Mouse (Mus musculus): ENCODE measurements around the gene Agbl4. TPM values are rescaled to one million over a fixed set of nuclear protein-coding genes. Genes with fewer than 3 reads are reported as not detected.
A peak's percentile ranks its signal among the peaks of the same experiment; 100 is the strongest.

The Agbl4 gene
- polyA plus RNA-seq, 1 experiment from 2014 or later: 1.7 TPM

DNA sequence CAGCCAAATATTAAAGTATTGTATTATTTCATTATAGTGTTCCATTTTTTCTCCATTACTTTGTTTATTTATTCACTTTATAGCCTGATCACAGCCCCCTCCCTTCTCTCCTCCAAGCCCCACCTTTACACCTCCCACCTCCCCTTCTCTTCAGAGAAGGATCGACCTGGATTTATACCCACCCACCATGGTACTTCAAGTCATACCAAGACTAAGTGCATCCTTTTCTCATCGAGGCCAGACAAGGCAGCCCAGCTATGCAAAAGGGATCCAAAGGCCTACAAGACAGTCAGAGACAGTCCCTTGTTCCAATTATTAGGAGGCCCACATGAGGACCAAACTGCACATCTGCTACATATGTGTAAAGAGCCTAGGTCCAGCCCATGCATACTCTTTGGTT is 1122.5 kb downstream of the Agbl4 start:
- H3K9me3 ChIP-seq: no peaks in the 10 kb centered on the region
- no peak for ATAC-seq (ENCODE audit: low read depth)
- no peaks in the 10 kb centered on the region for H3K36me3 ChIP-seq
- peaks cover 24% of the 10 kb centered on the region for H3K4me1 ChIP-seq (replicated peaks)
- no peak overlapping the region for H3K9ac ChIP-seq
- H3K4me2 ChIP-seq: no peak overlapping the region
- H3K4me3 ChIP-seq: no peak overlapping the region
- H3K27ac ChIP-seq (replicated peaks): no peak overlapping the region
- no peaks in the 10 kb centered on the region for H3K27me3 ChIP-seq
- WGBS: 92% methylated on average over 2 of the region's 2 CpGs

DNA sequence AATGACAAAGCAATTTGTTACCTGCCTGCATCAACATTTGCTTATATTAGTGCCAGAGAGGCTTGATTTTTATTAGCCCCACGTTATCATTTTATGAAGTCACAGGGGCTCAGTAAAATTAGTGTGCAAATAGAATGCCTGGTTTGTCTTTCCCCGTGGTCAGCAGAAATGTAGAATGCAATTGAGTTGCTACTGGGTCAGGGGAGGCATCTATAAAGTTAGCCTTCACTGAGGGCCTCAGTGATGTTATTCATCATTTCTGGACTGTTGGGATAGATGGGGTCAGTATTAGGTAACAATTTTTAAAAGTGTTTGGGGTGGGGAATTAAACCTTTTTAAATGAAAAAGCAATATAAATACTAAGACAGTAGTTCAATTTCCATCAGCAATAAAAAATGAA is 1125.5 kb downstream of the Agbl4 start:
- Histone ChIP-seq H3K27me3 (no peaks in the 10 kb centered on the region), H3K4me3 (no peak overlapping the region), H3K36me3 (no peaks in the 10 kb centered on the region), H3K9me3 (no peaks in the 10 kb centered on the region), H3K27ac (replicated peaks) (peak overlapping the region; percentile 42), H3K4me1 (replicated peaks) (0 out of 2 replicates have a peak, but pooled peaks cover 8% of the 10 kb centered on the region), H3K9ac (no peak overlapping the region), H3K4me2 (no peak overlapping the region)
- ATAC-seq (ENCODE audit: low read depth): peak; percentile 43; the same call in 1 of the 2 replicates
- 22% methylated on average over 2 of the region's 2 CpGs for WGBS

DNA sequence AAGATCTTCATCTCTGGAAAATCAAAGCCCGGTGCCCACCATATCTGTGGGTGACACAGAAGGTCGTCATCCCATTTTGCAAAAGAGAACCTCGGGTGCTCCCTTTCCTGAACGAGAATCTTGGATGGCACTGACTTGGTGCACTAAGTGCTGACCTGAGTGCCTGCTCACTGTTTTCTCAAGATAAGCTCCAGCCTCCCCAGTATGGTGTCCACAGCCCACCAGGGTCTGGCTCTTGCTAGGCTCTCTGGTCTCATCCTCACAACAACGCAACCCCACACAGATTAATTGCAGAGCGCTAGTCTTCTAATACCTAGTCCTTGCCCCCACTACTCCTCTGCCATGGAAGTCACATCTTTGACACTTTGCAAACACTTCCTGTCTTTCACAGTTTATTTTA is 1131.5 kb downstream of the Agbl4 start:
- WGBS: 92% methylated on average over 6 of the region's 6 CpGs
- H3K27ac ChIP-seq (replicated peaks): no peak overlapping the region
- H3K4me1 ChIP-seq (replicated peaks): no peaks in the 10 kb centered on the region
- H3K9me3 ChIP-seq: no peaks in the 10 kb centered on the region
- no peak overlapping the region for H3K9ac ChIP-seq
- no peaks in the 10 kb centered on the region for H3K27me3 ChIP-seq
- ATAC-seq (ENCODE audit: low read depth): no peak
- H3K4me3 ChIP-seq: no peak overlapping the region
- no peak overlapping the region for H3K4me2 ChIP-seq
- H3K36me3 ChIP-seq: no peaks in the 10 kb centered on the region

DNA sequence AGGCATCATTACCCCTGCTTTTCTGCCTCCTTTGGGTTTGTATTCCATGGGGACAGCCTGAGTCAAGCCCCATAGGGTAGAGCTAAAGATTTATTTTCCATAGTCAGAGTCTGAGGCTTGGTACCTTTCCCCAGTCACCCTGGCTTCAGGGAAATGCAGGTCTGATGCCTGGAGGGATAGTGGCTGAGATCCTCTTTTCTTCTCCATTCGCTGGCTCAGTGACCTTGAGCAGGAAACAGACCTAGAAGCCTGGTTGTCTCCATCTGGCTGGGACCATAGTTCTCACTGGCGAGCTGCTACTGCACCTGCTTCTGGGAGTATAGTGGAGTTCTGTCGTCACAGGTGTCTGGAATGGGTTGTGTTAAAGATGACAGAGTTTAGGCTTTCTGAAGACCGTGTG is 1132.5 kb downstream of the Agbl4 start:
- no peaks in the 10 kb centered on the region for H3K9me3 ChIP-seq
- no peak overlapping the region for H3K4me3 ChIP-seq
- H3K9ac ChIP-seq: no peak overlapping the region
- no peaks in the 10 kb centered on the region for H3K36me3 ChIP-seq
- no peaks in the 10 kb centered on the region for H3K4me1 ChIP-seq (replicated peaks)
- H3K4me2 ChIP-seq: no peak overlapping the region
- ATAC-seq (ENCODE audit: low read depth): no peak
- WGBS: 90% methylated on average over 4 of the region's 4 CpGs
- no peak overlapping the region for H3K27ac ChIP-seq (replicated peaks)
- no peaks in the 10 kb centered on the region for H3K27me3 ChIP-seq

DNA sequence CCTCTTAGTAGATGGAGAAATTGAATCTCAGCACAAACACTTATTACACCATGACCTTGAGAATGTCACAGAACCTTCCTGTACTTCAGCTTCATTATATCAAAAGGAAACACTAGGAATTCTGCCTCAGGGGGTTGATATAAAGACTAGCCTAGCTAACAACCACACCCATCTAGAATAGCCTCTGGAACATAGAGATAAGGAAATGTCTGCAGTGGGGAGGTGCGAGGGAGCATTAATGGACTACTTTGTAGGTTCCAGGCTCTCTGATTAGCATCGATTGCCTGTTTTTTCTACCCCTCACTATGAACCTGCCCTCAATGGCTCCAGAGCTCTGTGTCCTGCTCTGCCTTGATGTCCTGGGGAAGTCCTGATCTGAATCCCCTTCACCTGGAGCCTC is 1133.1 kb downstream of the Agbl4 start:
- 89% methylated on average over 2 of the region's 2 CpGs for WGBS
- H3K9me3 ChIP-seq: no peaks in the 10 kb centered on the region
- no peak overlapping the region for H3K4me3 ChIP-seq
- no peak overlapping the region for H3K9ac ChIP-seq
- H3K36me3 ChIP-seq: no peaks in the 10 kb centered on the region
- H3K4me2 ChIP-seq: no peak overlapping the region
- no peaks in the 10 kb centered on the region for H3K27me3 ChIP-seq
- H3K27ac ChIP-seq (replicated peaks): no peak overlapping the region
- no peak for ATAC-seq (ENCODE audit: low read depth)
- no peaks in the 10 kb centered on the region for H3K4me1 ChIP-seq (replicated peaks)

DNA sequence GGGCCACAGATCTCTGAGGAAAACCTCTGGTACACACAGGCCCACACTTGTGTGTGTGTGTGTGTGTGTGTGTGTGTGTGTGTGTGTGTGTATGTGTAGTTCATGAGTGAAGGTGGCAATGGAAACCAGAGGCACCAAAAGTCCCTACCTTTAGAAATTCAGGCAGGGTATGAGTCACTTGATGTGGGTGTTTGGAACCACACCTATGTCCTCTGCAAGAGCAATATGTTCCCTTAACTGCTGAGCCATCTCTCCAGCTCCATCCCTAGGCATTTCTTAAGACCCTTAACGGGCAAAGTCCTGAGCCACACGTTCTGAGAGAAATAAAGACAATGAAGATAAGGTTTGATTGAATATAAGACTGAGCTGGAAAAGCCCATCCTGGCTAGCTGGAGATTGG is 1147.2 kb downstream of the Agbl4 start:
- Histone ChIP-seq H3K9me3 (no peaks in the 10 kb centered on the region), H3K27ac (replicated peaks) (no peak overlapping the region), H3K36me3 (no peaks in the 10 kb centered on the region), H3K4me2 (no peak overlapping the region), H3K4me1 (replicated peaks) (peaks cover 7% of the 10 kb centered on the region), H3K4me3 (no peak overlapping the region), H3K9ac (no peak overlapping the region), H3K27me3 (no peaks in the 10 kb centered on the region)
- ATAC-seq (ENCODE audit: low read depth): no peak
- WGBS: 88% methylated on average over 2 of the region's 2 CpGs

DNA sequence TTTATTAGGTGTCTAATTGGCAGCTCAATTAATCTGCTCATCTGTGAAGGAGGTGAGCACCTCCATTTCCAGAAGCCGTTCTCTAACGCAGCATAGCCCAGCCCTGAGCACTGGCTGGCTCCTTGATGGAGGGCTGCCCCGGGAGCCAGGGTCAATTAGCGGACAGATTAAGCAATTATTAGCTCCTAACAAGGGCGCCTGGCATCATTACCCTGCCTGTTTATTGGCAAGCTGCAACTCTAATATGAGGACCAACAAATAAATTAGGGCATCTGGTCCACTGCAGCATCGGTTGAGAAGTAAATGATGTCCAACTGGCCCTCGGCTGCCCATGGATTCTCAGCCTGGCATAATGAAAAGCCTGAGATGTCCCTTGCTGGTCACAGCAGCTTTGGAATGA is 1148.5 kb downstream of the Agbl4 start:
- Histone ChIP-seq H3K4me3 (no peak overlapping the region), H3K4me1 (replicated peaks) (peaks cover 7% of the 10 kb centered on the region), H3K27me3 (no peaks in the 10 kb centered on the region), H3K9ac (no peak overlapping the region), H3K4me2 (no peak overlapping the region), H3K36me3 (no peaks in the 10 kb centered on the region), H3K27ac (replicated peaks) (no peak overlapping the region), H3K9me3 (no peaks in the 10 kb centered on the region)
- 57% methylated on average over 7 of the region's 7 CpGs for WGBS
- no peak for ATAC-seq (ENCODE audit: low read depth)

DNA sequence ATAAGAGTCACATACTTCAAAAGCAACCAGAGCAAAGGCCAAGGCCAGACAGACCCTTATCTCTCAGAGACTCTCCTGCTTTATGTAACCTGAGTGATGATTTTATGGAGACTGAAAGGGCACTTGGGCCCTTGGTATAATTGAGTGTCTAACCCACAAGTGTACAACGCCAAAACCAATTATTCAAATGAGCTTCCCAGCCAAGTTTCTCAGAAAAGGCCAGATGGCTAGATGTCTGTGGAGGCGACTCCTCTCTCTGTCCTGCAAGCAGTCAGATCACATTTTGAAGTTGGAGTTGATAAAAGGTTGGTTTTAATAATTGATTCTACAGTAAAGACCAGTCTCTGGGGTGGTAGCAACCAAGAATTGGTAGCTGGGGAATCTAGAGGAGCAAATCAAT is 1158.0 kb downstream of the Agbl4 start:
- no peak for ATAC-seq (ENCODE audit: low read depth)

DNA sequence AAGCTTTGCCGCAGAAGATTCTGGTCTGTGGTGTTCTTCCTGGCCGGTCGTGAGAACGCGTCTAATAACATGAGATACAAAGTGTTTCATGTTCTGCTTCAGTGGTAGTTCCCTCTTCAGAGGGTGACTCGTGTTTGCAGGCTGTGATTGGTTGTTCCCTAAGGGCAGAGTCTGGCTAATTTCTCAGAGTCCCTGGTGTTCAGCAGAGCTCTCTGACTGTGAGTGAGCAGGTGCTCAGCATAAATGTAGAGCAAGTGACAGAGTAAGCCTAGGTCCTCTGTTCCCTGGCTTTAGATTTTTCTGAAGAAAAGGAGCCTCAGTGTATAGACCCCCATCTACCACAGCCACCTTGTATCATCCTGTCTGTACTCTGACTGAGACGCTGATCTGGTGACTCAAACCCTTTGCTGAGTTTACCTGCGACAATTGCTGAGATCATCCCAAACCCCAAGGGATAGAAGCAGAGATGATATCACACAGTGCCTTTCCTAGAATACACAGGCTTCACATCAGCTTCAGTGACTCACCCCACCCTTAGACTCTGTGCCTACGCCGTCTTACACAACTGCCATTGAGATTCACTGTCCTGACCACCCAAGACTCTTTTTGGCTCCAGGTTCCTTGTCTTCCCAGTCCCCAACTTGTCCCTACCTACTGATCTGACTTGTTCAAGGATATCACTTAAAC is 1179.8 kb downstream of the Agbl4 start:
- Histone ChIP-seq H3K4me1 (replicated peaks) (peaks cover 12% of the 10 kb centered on the region), H3K36me3 (no peaks in the 10 kb centered on the region), H3K9me3 (no peaks in the 10 kb centered on the region), H3K27me3 (no peaks in the 10 kb centered on the region), H3K4me3 (no peak overlapping the region), H3K4me2 (no peak overlapping the region), H3K27ac (replicated peaks) (no peak overlapping the region), H3K9ac (no peak overlapping the region)
- ATAC-seq (ENCODE audit: low read depth): peak; percentile 40; the same call in 1 of the 2 replicates
- 74% methylated on average over 10 of the region's 10 CpGs for WGBS

More for the DNA sequence above, 1158.0 kb downstream of the Agbl4 start:
- no peak overlapping the region for H3K4me2 ChIP-seq
- no peaks in the 10 kb centered on the region for H3K9me3 ChIP-seq
- H3K27me3 ChIP-seq: no peaks in the 10 kb centered on the region
- no peak overlapping the region for H3K9ac ChIP-seq
- H3K4me1 ChIP-seq (replicated peaks): peaks cover 5% of the 10 kb centered on the region; the same call in 1 of the 2 replicates
- no peak overlapping the region for H3K4me3 ChIP-seq
- H3K27ac ChIP-seq (replicated peaks): no peak overlapping the region
- WGBS: 71% methylated on average over 2 of the region's 2 CpGs
- H3K36me3 ChIP-seq: no peaks in the 10 kb centered on the region

DNA sequence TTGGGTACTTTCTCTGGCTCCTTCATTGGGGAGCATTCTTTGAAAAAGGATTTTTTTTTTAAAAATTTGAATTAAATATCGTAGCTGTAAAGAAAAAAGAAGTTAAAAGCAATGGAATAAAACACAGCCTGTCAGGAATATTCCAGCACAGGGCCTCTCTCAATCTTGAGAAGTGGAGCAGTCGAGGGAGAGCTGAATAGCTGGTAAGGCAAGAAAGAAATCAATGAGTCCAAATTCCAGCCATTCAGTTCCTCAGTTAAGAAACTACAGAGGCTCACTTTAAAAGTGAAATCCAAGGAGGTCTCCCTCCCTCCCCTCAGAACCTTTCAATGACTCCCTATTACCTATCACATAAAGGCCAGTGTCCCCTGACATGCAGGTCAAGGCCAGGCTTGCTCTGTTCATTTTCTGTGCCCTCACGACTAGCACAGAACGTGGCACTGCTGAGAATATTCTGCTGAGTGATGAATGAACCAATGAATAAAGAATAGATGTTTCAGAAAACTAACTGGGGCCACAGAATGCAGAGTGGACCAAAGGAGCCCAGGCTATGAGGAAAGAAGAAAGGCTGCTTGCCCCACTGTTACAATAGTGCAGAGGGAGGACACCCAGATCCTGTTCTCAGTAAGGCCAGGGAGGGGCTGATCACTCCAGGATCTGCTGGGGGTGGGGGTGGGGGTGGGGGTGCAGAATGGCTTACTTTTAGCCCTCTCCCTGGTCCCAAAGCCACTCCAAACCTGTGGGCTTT is 1181.8 kb downstream of the Agbl4 start:
- H3K9ac ChIP-seq: no peak overlapping the region
- no peaks in the 10 kb centered on the region for H3K9me3 ChIP-seq
- 41% methylated on average over 4 of the region's 4 CpGs for WGBS
- no peaks in the 10 kb centered on the region for H3K27me3 ChIP-seq
- no peak for ATAC-seq (ENCODE audit: low read depth)
- H3K4me3 ChIP-seq: no peak overlapping the region
- peaks cover 21% of the 10 kb centered on the region for H3K4me1 ChIP-seq (replicated peaks)
- no peak overlapping the region for H3K4me2 ChIP-seq
- no peak overlapping the region for H3K27ac ChIP-seq (replicated peaks)
- no peaks in the 10 kb centered on the region for H3K36me3 ChIP-seq

DNA sequence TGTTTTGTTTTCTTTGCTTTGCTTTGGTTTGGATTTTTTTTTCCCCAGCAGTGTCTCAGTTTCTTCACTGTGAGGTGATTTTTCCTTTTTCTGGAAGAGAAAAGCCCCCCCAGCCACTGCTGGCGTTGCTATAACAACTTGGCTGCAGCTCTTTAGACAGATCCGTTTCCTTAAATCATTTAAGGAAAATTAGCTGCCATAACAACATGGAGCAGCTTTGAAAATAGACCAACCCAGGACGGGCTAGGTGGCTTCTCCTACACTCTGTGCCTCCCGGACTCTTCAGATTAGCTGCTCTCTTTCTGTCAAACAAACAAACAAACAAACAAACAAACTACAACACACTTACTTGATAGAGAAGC is 1182.4 kb downstream of the Agbl4 start:
- Histone ChIP-seq H3K27me3 (no peaks in the 10 kb centered on the region), H3K36me3 (no peaks in the 10 kb centered on the region), H3K9ac (no peak overlapping the region), H3K4me2 (no peak overlapping the region), H3K4me3 (no peak overlapping the region), H3K4me1 (replicated peaks) (peaks cover 21% of the 10 kb centered on the region), H3K9me3 (no peaks in the 10 kb centered on the region), H3K27ac (replicated peaks) (no peak overlapping the region)
- no peak for ATAC-seq (ENCODE audit: low read depth)
- 49% methylated on average over 4 of the region's 4 CpGs for WGBS

DNA sequence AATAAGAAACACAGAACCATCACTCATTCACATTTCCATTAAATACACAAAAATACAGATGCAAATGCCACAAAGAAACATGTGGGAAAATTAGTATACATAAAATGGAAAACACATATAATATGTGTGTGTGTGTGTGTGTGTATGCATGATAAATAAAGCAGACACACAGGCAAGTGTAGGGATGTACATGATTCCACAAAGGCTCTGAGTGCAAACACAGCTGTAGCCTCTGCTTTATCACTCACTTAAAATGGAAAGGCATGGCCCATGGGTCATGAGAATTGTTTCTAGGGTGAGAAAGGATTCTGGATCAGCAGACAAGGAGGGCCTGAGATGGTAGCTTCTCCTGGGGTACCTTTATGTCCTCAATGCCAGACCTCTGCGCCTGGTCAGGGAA is 1182.8 kb downstream of the Agbl4 start:
- WGBS: 92% methylated on average over 1 of the region's 1 CpGs
- Histone ChIP-seq H3K4me1 (replicated peaks) (peaks cover 21% of the 10 kb centered on the region), H3K9me3 (no peaks in the 10 kb centered on the region), H3K27ac (replicated peaks) (no peak overlapping the region), H3K9ac (no peak overlapping the region), H3K27me3 (no peaks in the 10 kb centered on the region), H3K36me3 (no peaks in the 10 kb centered on the region), H3K4me2 (no peak overlapping the region), H3K4me3 (no peak overlapping the region)
- ATAC-seq (ENCODE audit: low read depth): no peak

All from neural tube, embryonic 13.5 days (tissue).